Mouse (Mus musculus) ES-Bruce4 (cell line): Measurements from ENCODE around the gene Hkdc1. TPM values are rescaled to one million over a fixed set of nuclear protein-coding genes. Genes with fewer than 3 reads are reported as not detected.

ENCODE experiments used
- H3K27ac ChIP-seq: 2 replicates; pipeline ENCODE4 v1.5.1; 2012; ENCODE audit warnings: low read length, inconsistent platforms; ENCODE audit not compliant: insufficient read depth
- H3K27me3 ChIP-seq: 2 replicates; pipeline ENCODE4 v1.6.1; 2012; ENCODE audit warnings: mild to moderate bottlenecking, low read length, inconsistent platforms; ENCODE audit not compliant: control insufficient read depth, poor library complexity, insufficient read depth, severe bottlenecking
- H3K36me3 ChIP-seq: 2 replicates; pipeline ENCODE4 v1.6.1; 2012; ENCODE audit warnings: inconsistent platforms, mild to moderate bottlenecking, low read length, moderate library complexity; ENCODE audit not compliant: control insufficient read depth, poor library complexity, insufficient read depth, severe bottlenecking
- H3K4me1 ChIP-seq: one replicate; pipeline ENCODE4 v1.8.1; 2011; ENCODE audit warnings: low read length; ENCODE audit not compliant: control insufficient read depth, insufficient read depth
- H3K4me3 ChIP-seq: 2 replicates; pipeline ENCODE4 v1.5.1; 2011; ENCODE audit warnings: low read depth, mild to moderate bottlenecking, low read length
- H3K9ac ChIP-seq: 2 replicates; pipeline ENCODE4 v1.6.1; 2012; ENCODE audit warnings: low read depth, mild to moderate bottlenecking, inconsistent platforms; ENCODE audit not compliant: poor library complexity, severe bottlenecking
- H3K9me3 ChIP-seq: replicated peaks from 2 replicates; pipeline ENCODE4 v1.6.1; 2012; ENCODE audit warnings: mild to moderate bottlenecking, low read length, inconsistent platforms; ENCODE audit not compliant: control insufficient read depth, poor library complexity, insufficient read depth, severe bottlenecking
- CTCF ChIP-seq: IDR thresholded peaks from one replicate; pipeline ENCODE4 v1.8.1; 2011; ENCODE audit warnings: low read depth, low read length
- EP300 ChIP-seq: IDR thresholded peaks from 2 replicates; pipeline ENCODE4 v1.6.1; 2011; ENCODE audit warnings: low read depth, low read length; ENCODE audit not compliant: insufficient read depth
- POLR2A ChIP-seq: IDR thresholded peaks from one replicate; pipeline ENCODE4 v1.8.1; 2011; ENCODE audit warnings: low read length; ENCODE audit not compliant: insufficient read depth
- polyA plus RNA-seq: library from polyadenylated mRNA; stranded (reverse); fragments of >200 nt; gene quantifications from 2 replicates; pipeline ENCODE4 v1.2.4, GENCODE M21; 2011; ENCODE audit warnings: low read depth; ENCODE audit not compliant: missing spikeins, insufficient read depth, insufficient read length

Gene Hkdc1
- polyA plus RNA-seq, 1 experiment: 0.16 TPM

DNA sequence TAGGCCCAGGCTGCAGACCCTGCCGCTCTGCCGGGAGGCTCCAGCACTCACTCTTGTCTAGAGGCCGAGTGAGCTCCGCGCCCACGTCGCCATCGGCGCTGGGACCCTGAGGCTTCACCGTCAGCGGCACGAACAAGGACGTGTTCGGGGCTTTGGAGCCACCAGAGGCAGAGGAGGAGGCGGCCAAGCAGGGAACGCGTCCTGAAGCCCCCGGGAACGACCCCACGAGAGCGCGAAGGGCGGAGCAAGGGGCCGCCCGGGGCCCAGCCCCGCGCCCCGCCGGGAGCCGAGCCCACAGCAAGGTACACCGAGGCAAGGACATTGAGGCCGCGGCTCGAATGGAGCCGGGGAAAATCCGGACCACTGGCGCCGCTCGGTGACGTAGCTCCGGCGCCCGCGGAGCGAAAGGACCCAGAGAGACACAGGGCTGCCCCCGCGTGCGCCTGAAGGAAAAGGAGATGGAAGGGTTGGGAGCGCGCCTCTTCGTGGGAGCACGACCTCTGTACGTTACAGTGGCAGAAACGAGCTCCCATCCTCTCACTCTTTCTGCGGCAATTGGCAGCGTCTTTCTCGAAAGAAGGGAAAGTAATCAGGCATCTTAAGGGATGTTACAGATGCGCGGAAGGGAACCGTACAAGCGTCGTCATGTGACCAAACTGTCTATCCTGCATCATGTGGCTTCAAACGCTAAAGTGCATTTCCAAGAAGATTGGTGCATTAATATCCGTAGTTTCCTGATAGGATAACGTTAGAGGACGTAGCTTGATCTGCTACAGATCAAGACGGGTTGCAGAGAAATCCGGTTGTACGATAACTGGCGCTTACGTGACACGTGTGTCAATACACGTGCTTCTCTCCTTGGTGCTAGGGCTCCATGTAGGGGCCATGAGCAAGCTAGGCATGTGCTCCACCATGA is 27.3 kb upstream of the Hkdc1 start, which contains the start of the genes 4930507D05Rik and Supv3l1:
TSS of gene 4930507D05Rik (plus strand) at position 126 of the 916 bp plus-strand sequence.
TSS of gene Supv3l1 (minus strand) at position 375 of the 916 bp plus-strand sequence.
- H3K36me3 ChIP-seq: peaks cover 22% of the 10 kb centered on the region
- no peaks in the 10 kb centered on the region for H3K27me3 ChIP-seq
- peak within 1 kb of the TSS; percentile 99 for H3K4me3 ChIP-seq
- peak within 1 kb of the TSS; percentile 39 for H3K27ac ChIP-seq
- H3K9ac ChIP-seq: peak within 1 kb of the TSS; percentile 81
- TF ChIP-seq EP300: no peak
- peaks cover 2% of the 10 kb centered on the region for H3K4me1 ChIP-seq
- no peaks in the 10 kb centered on the region for H3K9me3 ChIP-seq

DNA sequence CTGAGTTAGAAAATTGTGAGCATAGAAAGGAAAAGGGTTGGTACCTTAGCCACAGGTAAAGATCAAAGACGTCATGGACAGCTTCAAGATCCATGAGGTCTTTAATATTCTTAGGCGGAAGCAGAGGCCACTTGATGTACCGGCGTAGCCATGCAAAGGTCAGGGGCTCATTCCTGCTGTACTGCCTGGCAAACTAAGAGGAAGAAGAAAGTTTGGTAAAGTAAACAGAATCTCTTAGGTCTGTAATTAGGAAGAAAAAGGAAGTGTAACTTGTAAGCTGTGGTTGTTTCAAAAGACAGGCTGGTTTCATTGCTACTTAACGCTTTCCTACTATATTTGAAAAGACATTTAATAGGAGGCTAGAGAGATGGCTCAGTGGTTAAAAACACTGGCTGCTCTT is 8.1 kb upstream of the Hkdc1 start:
- Histone ChIP-seq H3K9me3 (no peaks in the 10 kb centered on the region), H3K4me3 (no peak overlapping the region), H3K9ac (no peak overlapping the region), H3K27me3 (no peaks in the 10 kb centered on the region), H3K4me1 (no peaks in the 10 kb centered on the region), H3K36me3 (peaks cover 62% of the 10 kb centered on the region), H3K27ac (no peak overlapping the region)
- no peak for TF ChIP-seq POLR2A
- no peak for TF ChIP-seq CTCF
- no peak for TF ChIP-seq EP300

DNA sequence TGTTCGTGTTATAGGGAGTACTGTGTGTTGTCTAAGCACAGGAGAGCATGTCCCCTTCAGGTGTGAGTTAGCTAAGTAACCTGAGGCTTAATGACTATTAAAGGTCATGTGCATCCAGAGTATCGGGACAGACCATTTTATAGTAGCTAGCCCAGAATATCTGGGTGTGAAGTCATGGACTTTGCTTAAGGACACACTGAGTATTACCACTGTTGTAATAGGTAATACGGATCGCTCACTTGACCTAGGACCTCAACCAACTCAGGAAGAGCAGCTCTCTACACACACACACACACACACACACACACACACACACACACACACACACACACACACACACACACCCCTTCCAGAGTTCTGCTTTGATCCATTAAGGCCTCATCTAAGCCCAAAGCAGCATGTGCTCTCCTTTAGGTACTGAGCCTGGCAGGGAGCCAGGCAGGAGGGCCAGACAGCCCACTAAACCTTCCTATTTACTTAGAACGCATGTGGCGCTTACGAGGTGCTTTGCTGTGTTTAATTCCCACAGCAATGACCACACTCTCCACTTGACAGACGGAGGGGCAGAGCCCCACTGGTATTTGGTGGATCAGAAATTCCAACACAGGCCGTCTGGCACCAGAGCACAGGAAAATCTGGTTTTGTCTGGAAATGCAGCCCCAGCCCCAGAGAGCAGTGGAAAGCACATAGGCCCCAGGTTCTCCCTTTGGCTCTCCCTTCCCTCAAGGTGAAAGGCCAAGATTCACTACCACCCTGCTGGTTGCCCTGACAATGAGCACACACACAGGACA is 3.0 kb upstream of the Hkdc1 start:
- Histone ChIP-seq H3K27me3 (no peaks in the 10 kb centered on the region), H3K36me3 (peaks cover 17% of the 10 kb centered on the region), H3K27ac (no peak overlapping the region), H3K4me3 (no peak overlapping the region), H3K9me3 (no peaks in the 10 kb centered on the region), H3K4me1 (no peaks in the 10 kb centered on the region), H3K9ac (no peak overlapping the region)
- TF ChIP-seq CTCF: no peak
- no peak for TF ChIP-seq POLR2A
- TF ChIP-seq EP300: no peak

DNA sequence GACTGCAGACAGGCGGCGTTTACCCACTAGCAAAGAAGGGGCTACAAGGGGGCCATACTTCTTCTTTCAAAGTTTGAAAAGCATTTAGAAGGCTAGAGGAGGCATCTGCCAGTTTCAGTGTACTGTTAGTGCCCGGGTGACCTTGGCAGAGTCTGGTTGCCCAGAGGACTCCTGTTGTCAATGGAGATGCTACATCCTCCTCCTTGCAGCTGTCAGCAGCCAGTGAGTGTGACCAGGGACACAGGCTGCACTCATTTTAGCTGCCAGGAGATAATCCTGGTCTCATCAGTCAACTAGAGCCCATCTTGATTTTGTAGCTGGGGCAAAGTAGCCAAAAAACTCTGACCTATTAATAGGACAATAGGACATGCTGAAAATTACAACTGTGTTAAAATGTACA is 1.2 kb downstream of the Hkdc1 start:
- H3K27me3 ChIP-seq: no peaks in the 10 kb centered on the region
- no peak overlapping the region for H3K27ac ChIP-seq
- TF ChIP-seq EP300 (no peak), CTCF (no peak), POLR2A (no peak)
- H3K36me3 ChIP-seq: no peaks in the 10 kb centered on the region
- H3K9ac ChIP-seq: no peak overlapping the region
- no peaks in the 10 kb centered on the region for H3K4me1 ChIP-seq
- H3K4me3 ChIP-seq: no peak overlapping the region
- no peaks in the 10 kb centered on the region for H3K9me3 ChIP-seq

DNA sequence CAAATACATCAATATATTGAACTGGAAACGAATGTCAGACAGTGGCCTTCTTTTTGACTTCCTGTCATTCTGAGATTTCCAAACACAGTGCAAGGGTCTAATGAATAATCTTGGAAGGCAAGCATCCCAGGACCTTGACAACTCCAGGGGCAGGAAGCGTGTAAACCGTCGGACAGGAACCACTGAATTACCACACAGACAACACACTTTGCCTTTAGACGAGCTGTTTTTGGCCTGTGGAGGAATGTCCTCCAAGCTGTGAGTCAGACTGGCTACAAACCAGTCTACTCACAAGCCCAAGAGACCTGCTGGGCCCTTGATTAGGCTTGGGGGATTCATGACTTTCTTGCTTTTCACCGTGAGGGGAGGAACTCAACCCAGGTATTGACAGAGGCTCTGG is 1.9 kb downstream of the Hkdc1 start:
- TF ChIP-seq CTCF (no peak), POLR2A (no peak), EP300 (no peak)
- H3K27me3 ChIP-seq: no peaks in the 10 kb centered on the region
- H3K36me3 ChIP-seq: no peaks in the 10 kb centered on the region
- H3K9ac ChIP-seq: no peak overlapping the region
- no peak overlapping the region for H3K4me3 ChIP-seq
- H3K9me3 ChIP-seq: no peaks in the 10 kb centered on the region
- no peak overlapping the region for H3K27ac ChIP-seq
- no peaks in the 10 kb centered on the region for H3K4me1 ChIP-seq

DNA sequence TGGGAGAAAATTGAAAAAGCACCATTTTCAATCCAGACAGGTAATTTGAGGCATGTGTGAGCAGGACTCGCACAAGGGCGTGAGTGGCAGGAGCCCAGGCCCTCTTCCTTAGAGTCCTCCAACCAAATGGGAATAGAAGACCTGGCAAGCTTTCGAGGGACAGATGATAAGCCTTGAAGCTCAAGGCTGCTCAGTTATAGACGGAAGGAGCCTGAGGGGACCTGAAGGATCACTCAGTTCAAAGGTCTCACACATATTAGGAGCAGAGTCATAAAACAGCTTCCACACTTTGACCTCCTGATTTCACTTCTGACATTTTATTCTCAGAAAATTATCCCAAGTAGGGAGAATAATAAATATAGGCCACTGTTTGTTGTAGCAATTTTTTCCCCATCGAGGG is 2.9 kb downstream of the Hkdc1 start:
- no peak overlapping the region for H3K27ac ChIP-seq
- no peaks in the 10 kb centered on the region for H3K27me3 ChIP-seq
- H3K36me3 ChIP-seq: no peaks in the 10 kb centered on the region

More for the DNA sequence above, 2.9 kb downstream of the Hkdc1 start:
- H3K4me1 ChIP-seq: no peaks in the 10 kb centered on the region
- H3K9ac ChIP-seq: no peak overlapping the region
- H3K4me3 ChIP-seq: no peak overlapping the region
- no peak for TF ChIP-seq POLR2A
- no peak for TF ChIP-seq EP300
- TF ChIP-seq CTCF: no peak
- no peaks in the 10 kb centered on the region for H3K9me3 ChIP-seq
